Mouse (Mus musculus) liver, postnatal 0 days (tissue): Measurements from ENCODE around the gene Wbp1l. TPM values are rescaled to one million over a fixed set of nuclear protein-coding genes. Genes with fewer than 3 reads are reported as not detected.
A peak's percentile ranks its signal among the peaks of the same experiment; 100 is the strongest.

Experiments
- ATAC-seq: fragments of 200-750 bp; cut with Nextera tagmentation; 2 replicates; pipeline ENCODE4 v1.8.0; 2017; ENCODE audit warnings: mild to moderate bottlenecking, moderate library complexity
- DNase-seq: peaks from one replicate; pipeline ENCODE4 v3.0.0-alpha.2; 2016
- H3K27ac ChIP-seq: fragments of 300-500 bp; sonication (generic); 2 replicates; pipeline ENCODE4 v1.5.1; 2014; ENCODE audit warnings: antibody characterized with exemption, moderate library complexity, mild to moderate bottlenecking, low read depth
- H3K27me3 ChIP-seq: fragments of 300-500 bp; sonication (generic); 2 replicates; pipeline ENCODE4 v1.6.1; 2014; ENCODE audit warnings: low read length, control low read depth, mixed read lengths; ENCODE audit not compliant: insufficient read depth
- H3K36me3 ChIP-seq: fragments of 300-500 bp; sonication (generic); replicated peaks from 2 replicates; pipeline ENCODE4 v1.6.1; 2014; ENCODE audit warnings: mild to moderate bottlenecking, control low read depth, low read length, moderate library complexity, mixed read lengths; ENCODE audit not compliant: insufficient read depth
- H3K4me1 ChIP-seq: fragments of 300-500 bp; sonication (generic); 2 replicates; pipeline ENCODE4 v1.6.1; 2014; ENCODE audit warnings: antibody characterized with exemption, mild to moderate bottlenecking, control low read depth; ENCODE audit not compliant: insufficient read depth
- H3K4me2 ChIP-seq: fragments of 300-500 bp; sonication (generic); 2 replicates; pipeline ENCODE4 v1.6.1; 2014; ENCODE audit warnings: low read depth, mild to moderate bottlenecking, low read length, moderate library complexity, mixed read lengths
- H3K4me3 ChIP-seq: fragments of 300-500 bp; sonication (generic); 2 replicates; pipeline ENCODE4 v1.5.1; 2014; ENCODE audit warnings: low read depth, low read length
- H3K9ac ChIP-seq: fragments of 300-500 bp; sonication (generic); replicated peaks from 2 replicates; pipeline ENCODE4 v1.6.1; 2014; ENCODE audit warnings: mild to moderate bottlenecking, moderate library complexity
- H3K9me3 ChIP-seq: fragments of 300-500 bp; sonication (generic); 2 replicates; pipeline ENCODE4 v1.6.1; 2016; ENCODE audit warnings: mild to moderate bottlenecking, control low read depth, low read length, mixed read lengths
- CTCF ChIP-seq: sonication (generic); IDR thresholded peaks from 2 replicates; pipeline ENCODE4 v1.5.1; 2016; ENCODE audit warnings: antibody characterized with exemption, low read depth
- EP300 ChIP-seq: IDR thresholded peaks from 2 replicates; pipeline ENCODE4 v1.6.1; 2016; ENCODE audit warnings: antibody characterized with exemption, low read depth, mild to moderate bottlenecking
- WGBS: fragments of 180-500 bp; shearing (Covaris S2); extraction: QIAGEN DNeasy Blood & Tissue Kit; methylation state at CpG from one replicate; pipeline ENCODE4 v1.1.7; 2014; ENCODE audit not compliant: insufficient replicate concordance; 5-methylcytosine and 5-hydroxymethylcytosine counted together
- polyA plus RNA-seq: library from polyadenylated mRNA; unstranded; fragments of >200 nt; fragmentation: Nextera tagmentation; extraction: Ambion mirVana; gene quantifications from 2 replicates; pipeline ENCODE4 v1.2.1, GENCODE M21; 2015

Wbp1l gene
- polyA plus RNA-seq, 1 experiment from 2014 or later = 48.8 TPM

DNA sequence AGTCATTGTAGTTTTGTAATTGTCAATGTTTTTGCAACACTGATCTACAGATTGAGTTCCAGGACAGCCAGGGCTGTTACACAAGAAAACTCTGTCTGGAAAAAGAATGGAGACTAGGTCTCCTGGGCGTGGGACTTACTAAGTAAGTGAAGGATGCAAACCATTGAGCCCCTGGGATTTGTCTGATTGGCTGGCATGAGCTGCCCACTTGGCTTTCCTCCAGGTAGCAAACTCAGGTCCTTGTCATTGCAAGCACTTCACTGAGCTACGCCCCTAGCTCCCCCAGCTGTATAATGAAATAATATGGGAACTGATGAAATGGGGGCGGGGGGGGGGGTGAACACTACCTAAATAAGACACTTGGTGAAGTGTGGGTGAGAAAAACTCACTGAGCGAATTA, 94.3 kb downstream of the Wbp1l start:
- H3K27ac ChIP-seq = no peak overlapping the region
- whole genome bisulfite sequencing = 82% methylated on average over 4 of the region's 4 CpGs
- H3K36me3 ChIP-seq = no peaks in the 10 kb centered on the region
- H3K4me3 ChIP-seq = no peak overlapping the region
- H3K9ac ChIP-seq = no peak overlapping the region
- no peaks in the 10 kb centered on the region for H3K9me3 ChIP-seq
- no peak for DNase-seq
- H3K4me2 ChIP-seq = no peak overlapping the region
- H3K27me3 ChIP-seq = no peaks in the 10 kb centered on the region
- ATAC-seq = no peak
- TF ChIP-seq CTCF (no peak), EP300 (no peak)
- peaks cover 8% of the 10 kb centered on the region for H3K4me1 ChIP-seq

DNA sequence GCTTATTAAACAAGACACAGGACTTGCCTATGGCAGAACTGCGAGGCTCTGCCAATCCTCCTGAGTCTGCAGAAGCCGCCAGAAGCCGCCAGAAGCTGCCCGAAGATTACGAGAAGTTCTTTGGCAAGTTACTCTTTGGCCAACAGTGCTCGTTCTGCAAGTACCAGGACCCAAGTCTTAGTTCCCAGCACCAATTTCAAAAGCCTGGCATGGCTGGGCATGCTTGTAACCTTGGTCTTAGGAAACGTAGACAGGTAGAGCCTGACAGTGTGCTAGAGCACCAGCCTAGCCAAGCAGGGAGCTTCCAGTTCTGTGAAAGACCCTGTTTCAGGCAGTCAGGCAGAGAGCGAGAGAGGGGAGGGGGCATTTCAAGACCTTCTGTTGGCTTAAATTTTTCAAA, 97.6 kb downstream of the Wbp1l start:
- 90% methylated on average over 8 of the region's 8 CpGs for WGBS
- ATAC-seq (no peak), DNase-seq (no peak)
- TF ChIP-seq CTCF (no peak), EP300 (no peak)
- Histone ChIP-seq H3K4me2 (no peak overlapping the region), H3K4me1 (no peaks in the 10 kb centered on the region), H3K27ac (no peak overlapping the region), H3K9ac (no peak overlapping the region), H3K4me3 (no peak overlapping the region), H3K36me3 (no peaks in the 10 kb centered on the region), H3K27me3 (no peaks in the 10 kb centered on the region), H3K9me3 (no peaks in the 10 kb centered on the region)

DNA sequence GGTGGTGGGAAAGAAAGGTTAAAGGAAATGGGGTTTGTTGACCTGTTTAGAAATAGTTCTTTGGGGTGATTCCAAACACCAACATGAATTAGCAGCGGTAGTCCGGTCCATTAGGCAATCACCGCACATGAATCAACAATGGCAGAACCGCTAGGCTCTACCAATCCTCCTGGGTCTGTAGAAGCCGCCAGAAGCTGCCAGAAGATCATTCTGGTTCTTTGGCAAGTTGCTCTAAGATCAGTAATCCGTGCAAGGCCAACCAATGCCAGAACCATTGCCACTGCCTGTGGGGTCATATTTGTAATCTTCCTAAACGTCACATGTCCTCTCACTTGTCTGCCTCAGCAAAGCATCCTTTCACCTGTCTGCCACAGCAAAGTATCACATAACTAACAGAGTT, 98.1 kb downstream of the Wbp1l start:
- H3K4me3 ChIP-seq = no peak overlapping the region
- no peak overlapping the region for H3K9ac ChIP-seq
- H3K36me3 ChIP-seq = no peaks in the 10 kb centered on the region
- TF ChIP-seq EP300 (no peak), CTCF (no peak)
- H3K27ac ChIP-seq = no peak overlapping the region
- no peaks in the 10 kb centered on the region for H3K9me3 ChIP-seq
- 90% methylated on average over 7 of the region's 7 CpGs for WGBS
- H3K4me2 ChIP-seq = no peak overlapping the region
- ATAC-seq = no peak
- no peak for DNase-seq
- no peaks in the 10 kb centered on the region for H3K27me3 ChIP-seq
- no peaks in the 10 kb centered on the region for H3K4me1 ChIP-seq

GRCm38 (mm10) chr19:46697840-46698517, 99.1 kb downstream of the Wbp1l start:
- Histone ChIP-seq H3K4me1 (no peaks in the 10 kb centered on the region), H3K9me3 (no peaks in the 10 kb centered on the region), H3K4me2 (peak overlapping the region; percentile 26; the same call in 1 of the 2 replicates), H3K36me3 (no peaks in the 10 kb centered on the region), H3K27me3 (no peaks in the 10 kb centered on the region), H3K9ac (no peak overlapping the region), H3K27ac (peak overlapping the region; percentile 44; the same call in 1 of the 2 replicates), H3K4me3 (no peak overlapping the region)
- ATAC-seq = no peak
- TF ChIP-seq CTCF = no peak
- TF ChIP-seq EP300 = no peak
- DNase-seq = no peak
- WGBS = 52% methylated on average over 19 of the region's 19 CpGs

GRCm38 (mm10) chr19:46699011-46699481, 100.2 kb downstream of the Wbp1l start:
- Histone ChIP-seq H3K27me3 (no peaks in the 10 kb centered on the region), H3K9ac (no peak overlapping the region), H3K27ac (peak overlapping the region; percentile 35; the same call in 1 of the 2 replicates), H3K4me2 (no peak overlapping the region), H3K9me3 (no peaks in the 10 kb centered on the region), H3K4me3 (no peak overlapping the region), H3K36me3 (no peaks in the 10 kb centered on the region), H3K4me1 (no peaks in the 10 kb centered on the region)
- DNase-seq = no peak
- 52% methylated on average over 10 of the region's 10 CpGs for WGBS
- no peak for TF ChIP-seq EP300
- TF ChIP-seq CTCF = no peak
- no peak for ATAC-seq

DNA sequence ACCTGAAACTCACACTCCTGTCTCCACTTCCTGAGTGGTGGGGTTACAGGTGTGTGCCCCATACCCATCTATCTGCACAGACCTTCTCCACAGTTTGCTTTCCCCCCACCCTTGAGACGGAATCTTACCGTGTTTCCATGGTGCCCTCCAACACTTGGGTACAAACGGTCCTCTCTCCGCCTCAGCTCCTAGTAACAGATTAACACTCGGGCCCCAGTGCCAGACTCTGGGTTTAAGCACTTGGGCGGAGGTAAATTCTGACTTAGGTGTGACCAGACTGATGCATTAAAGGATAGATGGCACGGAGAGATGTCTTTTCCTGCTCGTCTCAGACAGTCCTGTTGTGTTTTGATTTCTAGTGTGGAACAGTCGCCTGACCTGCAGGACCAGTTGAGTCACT, 102.3 kb downstream of the Wbp1l start:
- ATAC-seq = no peak
- Histone ChIP-seq H3K4me3 (no peak overlapping the region), H3K9ac (no peak overlapping the region), H3K4me2 (no peak overlapping the region), H3K27me3 (no peaks in the 10 kb centered on the region), H3K27ac (no peak overlapping the region), H3K4me1 (peaks cover 5% of the 10 kb centered on the region; the same call in 1 of the 2 replicates), H3K9me3 (no peaks in the 10 kb centered on the region), H3K36me3 (no peaks in the 10 kb centered on the region)
- no peak for DNase-seq
- TF ChIP-seq EP300 (no peak), CTCF (no peak)
- WGBS = 80% methylated on average over 9 of the region's 9 CpGs
